Mouse (Mus musculus): ENCODE results near the gene Junb. TPM values are rescaled to one million over a fixed set of nuclear protein-coding genes. Genes with fewer than 3 reads are reported as not detected.

The Junb gene
- polyA plus RNA-seq, 1 experiment: 52.0 TPM

GRCm38 (mm10) chr8:84974543-84975142 is 3.9 kb downstream of the Junb start:
- DNase-seq (ENCODE audit: extremely low spot score in 1 of 2, low spot score in 1 of 2): no peak

- DNase-seq (ENCODE audit: extremely low spot score in 1 of 2, low spot score in 1 of 2): peak in 1 of 2 experiments; percentile 70
Measured at GRCm38 (mm10) chr8:84973803-84974542, 4.5 kb downstream of the Junb start.

- no peak for DNase-seq (ENCODE audit: extremely low spot score in 1 of 2, low spot score in 1 of 2)
Measured at GRCm38 (mm10) chr8:84973079-84973478, 5.4 kb downstream of the Junb start.

GRCm38 (mm10) chr8:84970913-84971312 is 7.6 kb downstream of the Junb start:
- DNase-seq (ENCODE audit: extremely low spot score in 1 of 2, low spot score in 1 of 2): no peak

GRCm38 (mm10) chr8:84970135-84970790 is 8.3 kb downstream of the Junb start:
- no peak for DNase-seq (ENCODE audit: extremely low spot score in 1 of 2, low spot score in 1 of 2)

- peak in 1 of 2 experiments; percentile 77 for DNase-seq (ENCODE audit: extremely low spot score in 1 of 2, low spot score in 1 of 2)
Measured at GRCm38 (mm10) chr8:84969241-84970134, 9.0 kb downstream of the Junb start, which contains the start of the genes Gm49661, Prdx2 and Rnaseh2a. Gm49661 (minus strand) TSS chr8:84969433. Prdx2 (plus strand) TSS chr8:84969587. Rnaseh2a (minus strand) TSS chr8:84969767.

- no peak for DNase-seq (ENCODE audit: extremely low spot score in 1 of 2, low spot score in 1 of 2)
Measured at GRCm38 (mm10) chr8:84968650-84969049, 9.9 kb downstream of the Junb start.

- no peak for DNase-seq (ENCODE audit: extremely low spot score in 1 of 2, low spot score in 1 of 2)
Measured at GRCm38 (mm10) chr8:84967532-84968304, 10.8 kb downstream of the Junb start.

- DNase-seq (ENCODE audit: extremely low spot score in 1 of 2, low spot score in 1 of 2): no peak
Measured at GRCm38 (mm10) chr8:84966603-84967002, 11.9 kb downstream of the Junb start.

GRCm38 (mm10) chr8:84965731-84966291 is 12.7 kb downstream of the Junb start:
- peak; percentile 93 to 95 for DNase-seq (ENCODE audit: extremely low spot score in 1 of 2, low spot score in 1 of 2)

GRCm38 (mm10) chr8:84963952-84964351 is 14.6 kb downstream of the Junb start:
- DNase-seq (ENCODE audit: extremely low spot score in 1 of 2, low spot score in 1 of 2): no peak

GRCm38 (mm10) chr8:84959811-84960210 is 18.7 kb downstream of the Junb start:
- DNase-seq (ENCODE audit: extremely low spot score in 1 of 2, low spot score in 1 of 2): no peak

GRCm38 (mm10) chr8:84956768-84957167 is 21.8 kb downstream of the Junb start:
- DNase-seq (ENCODE audit: extremely low spot score in 1 of 2, low spot score in 1 of 2): peak in 1 of 2 experiments; percentile 91

- DNase-seq (ENCODE audit: extremely low spot score in 1 of 2, low spot score in 1 of 2): no peak
Measured at GRCm38 (mm10) chr8:84952612-84953255, 25.8 kb downstream of the Junb start.

- DNase-seq (ENCODE audit: extremely low spot score in 1 of 2, low spot score in 1 of 2): no peak
Measured at GRCm38 (mm10) chr8:84949753-84950152, 28.8 kb downstream of the Junb start.

GRCm38 (mm10) chr8:84947241-84947545 is 31.3 kb downstream of the Junb start:
- no peak for DNase-seq (ENCODE audit: extremely low spot score in 1 of 2, low spot score in 1 of 2)

GRCm38 (mm10) chr8:84946528-84947240 is 31.8 kb downstream of the Junb start, which contains the start of gene Rtbdn:
Rtbdn (plus strand) TSS chr8:84946991.
- no peak for DNase-seq (ENCODE audit: extremely low spot score in 1 of 2, low spot score in 1 of 2)
